Mouse (Mus musculus): Measurements from ENCODE around the gene Rnf11. TPM values are rescaled to one million over a fixed set of nuclear protein-coding genes. Genes with fewer than 3 reads are reported as not detected.

Rnf11 gene
- polyA plus RNA-seq, 1 experiment from 2014 or later: 76.8 TPM

GRCm38 (mm10) chr4:109444951-109445350, 39.6 kb downstream of the Rnf11 start:
- no peak overlapping the region for H3K4me2 ChIP-seq (ENCODE audit: low read length)
- H3K36me3 ChIP-seq (ENCODE audit: control insufficient read depth, insufficient read depth, low read length): peaks cover 37% of the 10 kb centered on the region
- no peaks in the 10 kb centered on the region for H3K9me3 ChIP-seq (ENCODE audit: control insufficient read depth, low read length)
- ATAC-seq (ENCODE audit: insufficient number of reproducible peaks, insufficient read depth, low FRiP score, low read depth): no peak
- WGBS: 62% methylated on average over 2 of the region's 2 CpGs
- H3K27ac ChIP-seq (replicated peaks in 1 of 2; ENCODE audit: control insufficient read depth in 1 of 2, insufficient read depth in 1 of 2, low read depth in 2 of 2, low read length in 2 of 2): peak overlapping the region in 1 of 2 experiments; percentile 69; a peak in 2 of 4 replicates
- H3K9ac ChIP-seq (ENCODE audit: low read length): no peak overlapping the region
- H3K27me3 ChIP-seq (ENCODE audit: control insufficient read depth, insufficient read depth, low read length): no peaks in the 10 kb centered on the region
- peaks cover 9 to 49% of the 10 kb centered on the region in 2 experiments for H3K4me1 ChIP-seq (ENCODE audit: control insufficient read depth in 2 of 2, insufficient read depth in 2 of 2, low read length in 2 of 2)
- H3K4me3 ChIP-seq (ENCODE audit: control insufficient read depth in 1 of 2, insufficient read depth in 1 of 2, low read depth in 1 of 2, low read length in 2 of 2): no peak overlapping the region

- no peak overlapping the region for H3K27ac ChIP-seq (replicated peaks in 1 of 2; ENCODE audit: control insufficient read depth in 1 of 2, insufficient read depth in 1 of 2, low read depth in 2 of 2, low read length in 2 of 2)
- ATAC-seq (ENCODE audit: insufficient number of reproducible peaks, insufficient read depth, low FRiP score, low read depth): no peak
- no peak overlapping the region for H3K4me2 ChIP-seq (ENCODE audit: low read length)
- H3K4me3 ChIP-seq (ENCODE audit: control insufficient read depth in 1 of 2, insufficient read depth in 1 of 2, low read depth in 1 of 2, low read length in 2 of 2): no peak overlapping the region
- no peaks in the 10 kb centered on the region for H3K27me3 ChIP-seq (ENCODE audit: control insufficient read depth, insufficient read depth, low read length)
- no peaks in the 10 kb centered on the region for H3K9me3 ChIP-seq (ENCODE audit: control insufficient read depth, low read length)
- peaks cover 9 to 53% of the 10 kb centered on the region in 2 experiments for H3K4me1 ChIP-seq (ENCODE audit: control insufficient read depth in 2 of 2, insufficient read depth in 2 of 2, low read length in 2 of 2)
- no peak overlapping the region for H3K9ac ChIP-seq (ENCODE audit: low read length)
- WGBS: 74% methylated on average over 6 of the region's 6 CpGs
- H3K36me3 ChIP-seq (ENCODE audit: control insufficient read depth, insufficient read depth, low read length): peaks cover 37% of the 10 kb centered on the region
These were observed 40.1 kb downstream of the Rnf11 start for GRCm38 (mm10) chr4:109444471-109444870.

DNA sequence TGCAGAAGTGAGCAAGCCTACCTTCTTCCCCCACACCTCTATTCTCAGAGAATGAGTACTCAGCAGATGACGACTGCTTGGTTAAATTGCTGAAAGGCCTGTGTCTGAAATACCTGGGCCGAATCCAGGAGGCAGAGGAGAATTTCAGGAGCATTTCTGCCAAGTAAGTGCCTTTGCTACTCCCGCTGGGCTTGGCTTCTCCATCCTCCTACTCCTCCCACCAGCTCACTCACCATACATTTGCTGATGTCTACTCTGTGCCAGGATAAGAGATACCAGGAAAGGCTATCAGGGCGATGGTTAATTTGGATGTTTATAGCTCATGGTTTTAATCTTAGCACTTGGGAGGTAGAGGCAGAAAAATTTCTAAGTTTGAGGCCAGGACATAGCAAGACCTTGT, 41.9 kb downstream of the Rnf11 start:
- 67% methylated on average over 4 of the region's 4 CpGs for WGBS
- H3K4me3 ChIP-seq (ENCODE audit: control insufficient read depth in 1 of 2, insufficient read depth in 1 of 2, low read depth in 1 of 2, low read length in 2 of 2): no peak overlapping the region
- H3K4me1 ChIP-seq (ENCODE audit: control insufficient read depth in 2 of 2, insufficient read depth in 2 of 2, low read length in 2 of 2): peaks cover 7 to 45% of the 10 kb centered on the region in 2 experiments
- no peak overlapping the region for H3K27ac ChIP-seq (replicated peaks in 1 of 2; ENCODE audit: control insufficient read depth in 1 of 2, insufficient read depth in 1 of 2, low read depth in 2 of 2, low read length in 2 of 2)
- H3K4me2 ChIP-seq (ENCODE audit: low read length): no peak overlapping the region
- no peaks in the 10 kb centered on the region for H3K9me3 ChIP-seq (ENCODE audit: control insufficient read depth, low read length)
- peaks cover 40% of the 10 kb centered on the region for H3K36me3 ChIP-seq (ENCODE audit: control insufficient read depth, insufficient read depth, low read length)
- ATAC-seq (ENCODE audit: insufficient number of reproducible peaks, insufficient read depth, low FRiP score, low read depth): no peak
- H3K9ac ChIP-seq (ENCODE audit: low read length): no peak overlapping the region
- H3K27me3 ChIP-seq (ENCODE audit: control insufficient read depth, insufficient read depth, low read length): no peaks in the 10 kb centered on the region

DNA sequence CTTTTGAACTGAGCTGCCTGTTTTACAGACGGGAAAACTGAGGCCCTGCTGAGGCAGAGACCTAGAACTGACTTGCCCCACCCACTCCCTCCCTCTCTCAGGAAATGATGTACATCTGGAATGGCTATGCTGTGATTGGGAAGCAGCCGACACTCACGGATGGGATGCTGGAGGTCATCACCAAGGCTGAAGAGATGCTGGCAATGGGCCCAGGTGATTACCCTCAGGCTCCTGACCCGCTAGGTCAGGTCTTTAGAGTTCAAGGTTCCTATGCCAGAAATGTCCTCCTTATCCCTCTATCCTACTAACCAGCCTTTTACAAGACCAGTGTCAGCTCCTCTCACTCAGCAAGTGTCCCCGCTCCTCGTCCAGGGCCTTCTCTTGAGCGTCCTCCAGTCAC, 42.4 kb downstream of the Rnf11 start:
- no peak overlapping the region for H3K27ac ChIP-seq (replicated peaks in 1 of 2; ENCODE audit: control insufficient read depth in 1 of 2, insufficient read depth in 1 of 2, low read depth in 2 of 2, low read length in 2 of 2)
- 74% methylated on average over 7 of the region's 7 CpGs for WGBS

DNA sequence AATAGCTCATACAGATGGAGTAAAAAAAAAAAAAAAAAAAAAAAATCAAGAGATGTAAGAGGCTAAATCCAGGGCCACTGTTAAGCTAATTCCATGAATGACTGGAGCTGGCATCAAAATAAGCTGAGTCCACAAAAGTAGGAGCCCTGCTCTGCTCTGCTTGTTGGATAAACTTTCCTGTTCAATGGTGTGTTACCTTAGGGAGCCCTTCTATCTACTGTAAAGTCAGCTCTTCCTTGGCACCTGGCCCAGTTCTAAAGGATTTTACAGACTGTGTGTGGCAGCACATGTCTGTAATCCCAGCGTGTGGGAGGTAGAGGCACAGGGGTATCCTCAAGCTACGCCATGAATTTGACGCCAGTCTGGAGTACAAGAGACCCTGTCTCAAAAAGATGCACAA, 43.5 kb downstream of the Rnf11 start:
- ATAC-seq (ENCODE audit: insufficient number of reproducible peaks, insufficient read depth, low FRiP score, low read depth): no peak
- no peaks in the 10 kb centered on the region for H3K9me3 ChIP-seq (ENCODE audit: control insufficient read depth, low read length)
- H3K9ac ChIP-seq (ENCODE audit: low read length): no peak overlapping the region
- no peak overlapping the region for H3K4me3 ChIP-seq (ENCODE audit: control insufficient read depth in 1 of 2, insufficient read depth in 1 of 2, low read depth in 1 of 2, low read length in 2 of 2)
- no peak overlapping the region for H3K4me2 ChIP-seq (ENCODE audit: low read length)
- H3K27me3 ChIP-seq (ENCODE audit: control insufficient read depth, insufficient read depth, low read length): no peaks in the 10 kb centered on the region
- H3K27ac ChIP-seq (replicated peaks in 1 of 2; ENCODE audit: control insufficient read depth in 1 of 2, insufficient read depth in 1 of 2, low read depth in 2 of 2, low read length in 2 of 2): no peak overlapping the region
- peaks cover 32% of the 10 kb centered on the region for H3K36me3 ChIP-seq (ENCODE audit: control insufficient read depth, insufficient read depth, low read length)
- peaks cover 7 to 38% of the 10 kb centered on the region in 2 experiments for H3K4me1 ChIP-seq (ENCODE audit: control insufficient read depth in 2 of 2, insufficient read depth in 2 of 2, low read length in 2 of 2)
- 80% methylated on average over 3 of the region's 3 CpGs for WGBS

More for the DNA sequence above, 42.4 kb downstream of the Rnf11 start:
- Histone ChIP-seq H3K9me3 (ENCODE audit: control insufficient read depth, low read length) (no peaks in the 10 kb centered on the region), H3K4me1 (ENCODE audit: control insufficient read depth in 2 of 2, insufficient read depth in 2 of 2, low read length in 2 of 2) (peaks cover 7 to 45% of the 10 kb centered on the region in 2 experiments), H3K36me3 (ENCODE audit: control insufficient read depth, insufficient read depth, low read length) (peaks cover 40% of the 10 kb centered on the region), H3K4me3 (ENCODE audit: control insufficient read depth in 1 of 2, insufficient read depth in 1 of 2, low read depth in 1 of 2, low read length in 2 of 2) (no peak overlapping the region), H3K9ac (ENCODE audit: low read length) (no peak overlapping the region), H3K27me3 (ENCODE audit: control insufficient read depth, insufficient read depth, low read length) (no peaks in the 10 kb centered on the region), H3K4me2 (ENCODE audit: low read length) (no peak overlapping the region)
- no peak for ATAC-seq (ENCODE audit: insufficient number of reproducible peaks, insufficient read depth, low FRiP score, low read depth)

- Histone ChIP-seq H3K27me3 (ENCODE audit: control insufficient read depth, insufficient read depth, low read length) (no peaks in the 10 kb centered on the region), H3K4me2 (ENCODE audit: low read length) (no peak overlapping the region), H3K4me1 (ENCODE audit: control insufficient read depth in 2 of 2, insufficient read depth in 2 of 2, low read length in 2 of 2) (peaks cover 5 to 32% of the 10 kb centered on the region in 2 experiments), H3K9ac (ENCODE audit: low read length) (no peak overlapping the region), H3K4me3 (ENCODE audit: control insufficient read depth in 1 of 2, insufficient read depth in 1 of 2, low read depth in 1 of 2, low read length in 2 of 2) (no peak overlapping the region), H3K9me3 (ENCODE audit: control insufficient read depth, low read length) (no peaks in the 10 kb centered on the region), H3K36me3 (ENCODE audit: control insufficient read depth, insufficient read depth, low read length) (peaks cover 32% of the 10 kb centered on the region), H3K27ac (replicated peaks in 1 of 2; ENCODE audit: control insufficient read depth in 1 of 2, insufficient read depth in 1 of 2, low read depth in 2 of 2, low read length in 2 of 2) (no peak overlapping the region)
- no peak for ATAC-seq (ENCODE audit: insufficient number of reproducible peaks, insufficient read depth, low FRiP score, low read depth)
- WGBS: 91% methylated on average over 5 of the region's 5 CpGs
These were observed 44.1 kb downstream of the Rnf11 start for GRCm38 (mm10) chr4:109440381-109440780.

- Histone ChIP-seq H3K27me3 (ENCODE audit: control insufficient read depth, insufficient read depth, low read length) (no peaks in the 10 kb centered on the region), H3K36me3 (ENCODE audit: control insufficient read depth, insufficient read depth, low read length) (peaks cover 32% of the 10 kb centered on the region), H3K4me2 (ENCODE audit: low read length) (no peak overlapping the region), H3K9ac (ENCODE audit: low read length) (0 out of 2 replicates have a peak overlapping the region, but pooled peaks have one; percentile 6), H3K4me1 (ENCODE audit: control insufficient read depth in 2 of 2, insufficient read depth in 2 of 2, low read length in 2 of 2) (peaks cover 3 to 27% of the 10 kb centered on the region in 2 experiments), H3K4me3 (ENCODE audit: control insufficient read depth in 1 of 2, insufficient read depth in 1 of 2, low read depth in 1 of 2, low read length in 2 of 2) (no peak overlapping the region), H3K9me3 (ENCODE audit: control insufficient read depth, low read length) (no peaks in the 10 kb centered on the region), H3K27ac (replicated peaks in 1 of 2; ENCODE audit: control insufficient read depth in 1 of 2, insufficient read depth in 1 of 2, low read depth in 2 of 2, low read length in 2 of 2) (no peak overlapping the region)
- WGBS: 47% methylated on average over 3 of the region's 3 CpGs
- ATAC-seq (ENCODE audit: insufficient number of reproducible peaks, insufficient read depth, low FRiP score, low read depth): no peak
These were observed 44.7 kb downstream of the Rnf11 start for GRCm38 (mm10) chr4:109439825-109440248.

DNA sequence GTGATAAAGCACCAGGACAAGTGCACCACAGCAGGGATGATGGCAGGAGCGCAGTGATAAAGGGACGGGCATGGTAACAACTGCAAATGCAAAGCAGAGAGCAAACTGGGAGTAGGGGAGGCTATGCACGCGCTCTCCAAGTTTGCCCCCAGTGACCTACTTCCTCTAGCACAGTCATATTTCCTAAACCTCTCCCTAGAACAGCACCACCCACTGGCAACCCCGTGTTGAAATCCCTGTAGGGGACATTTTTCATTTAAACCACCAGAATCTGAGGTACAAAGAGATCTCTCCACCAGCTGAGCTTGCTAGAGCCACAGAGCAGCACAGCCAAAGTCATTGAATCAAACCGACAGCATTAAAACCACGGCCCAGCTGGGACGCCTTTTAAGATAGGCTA, 45.4 kb downstream of the Rnf11 start:
- ATAC-seq (ENCODE audit: insufficient number of reproducible peaks, insufficient read depth, low FRiP score, low read depth): no peak
- Histone ChIP-seq H3K9ac (ENCODE audit: low read length) (no peak overlapping the region), H3K4me1 (ENCODE audit: control insufficient read depth in 2 of 2, insufficient read depth in 2 of 2, low read length in 2 of 2) (peaks cover 2 to 22% of the 10 kb centered on the region in 2 experiments), H3K9me3 (ENCODE audit: control insufficient read depth, low read length) (no peaks in the 10 kb centered on the region), H3K4me2 (ENCODE audit: low read length) (no peak overlapping the region), H3K27ac (replicated peaks in 1 of 2; ENCODE audit: control insufficient read depth in 1 of 2, insufficient read depth in 1 of 2, low read depth in 2 of 2, low read length in 2 of 2) (no peak overlapping the region), H3K36me3 (ENCODE audit: control insufficient read depth, insufficient read depth, low read length) (peaks cover 28% of the 10 kb centered on the region), H3K27me3 (ENCODE audit: control insufficient read depth, insufficient read depth, low read length) (no peaks in the 10 kb centered on the region), H3K4me3 (ENCODE audit: control insufficient read depth in 1 of 2, insufficient read depth in 1 of 2, low read depth in 1 of 2, low read length in 2 of 2) (no peak overlapping the region)
- WGBS: 77% methylated on average over 8 of the region's 8 CpGs

Data from heart, embryonic 14.5 days (tissue).